Mouse (Mus musculus) spleen, adult 2 months (tissue): ENCODE data around the gene Agxt.

Experiments
- CTCF ChIP-seq: fragments of 200-500 bp; IDR thresholded peaks from 2 replicates; pipeline ENCODE4 v1.5.1; 2011; ENCODE audit warnings: mild to moderate bottlenecking, inconsistent platforms; ENCODE audit not compliant: insufficient read depth, insufficient read length, insufficient replicate concordance; ENCODE audit errors: extremely low read depth
- POLR2A ChIP-seq: fragments of 200-500 bp; IDR thresholded peaks from 2 replicates; pipeline ENCODE4 v1.6.1; 2011; ENCODE audit warnings: low read depth, low read length, inconsistent platforms

DNA sequence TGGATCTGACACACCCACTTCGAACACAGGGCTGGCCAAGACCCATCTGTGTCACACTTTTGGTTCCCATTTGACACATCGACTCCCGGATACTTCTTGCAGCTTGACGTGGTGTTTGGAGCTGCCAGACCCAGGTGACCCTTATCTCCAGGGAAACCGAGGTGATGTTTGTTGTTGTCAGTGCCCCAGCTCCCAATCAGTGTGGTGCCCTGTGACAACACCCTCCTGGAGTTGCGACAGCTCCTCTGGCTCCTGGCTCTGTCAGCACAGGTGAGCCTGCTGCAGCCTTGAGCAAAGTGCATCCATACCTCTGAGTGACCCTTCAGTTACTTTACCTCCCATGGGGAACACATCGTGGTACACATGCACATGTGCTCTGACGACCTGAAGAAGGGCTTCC, 2.4 kb upstream of the Agxt start:
- TF ChIP-seq POLR2A (no peak), CTCF (no peak)
